ENCODE assay signal across 9 mouse cellular contexts in genomic region chr11:87578963-87579601, GRCm38 (mm10). TPM values are rescaled to one million over a fixed set of nuclear protein-coding genes. Genes with fewer than 3 reads are reported as not detected.
DNase-seq lines count a peak whose midpoint lies in the region; ATAC-seq and TF ChIP-seq lines count a peak whose summit lies in the region.
"Had no signal": no experiment of that assay in that cellular context is flagged by ENCODE, and none has a peak within 500 bp of the region (broad histone marks: within the 10 kb centered on the region; RNA-seq: fewer than 3 reads in every experiment).

No protein-coding gene starts in this region.

- peak; percentile 20 for DNase-seq in forebrain, postnatal 0 days
- peak; percentile 21 for DNase-seq in liver, postnatal 0 days
- DNase-seq in retina, embryonic 14.5 days (ENCODE audit: low spot score): peak; percentile 42
- DNase-seq in right cerebral cortex, postnatal 4 days: no peak
- no peak for DNase-seq in spleen, postnatal 36 days (ENCODE audit: low spot score in 2 of 2)

- peaks cover 59% of the 10 kb centered on the region for H3K4me1 ChIP-seq in E14TG2a.4 (replicated peaks; ENCODE audit: low read depth, low read length)
- H3K4me1 ChIP-seq in forebrain, postnatal 0 days (ENCODE audit: insufficient read depth): peaks cover 12% of the 10 kb centered on the region; the same call in 1 of the 2 replicates
- peaks cover 23% of the 10 kb centered on the region for H3K4me1 ChIP-seq in intestine, embryonic 15.5 days (replicated peaks)
- peaks cover 14% of the 10 kb centered on the region for H3K4me1 ChIP-seq in liver, postnatal 0 days (ENCODE audit: insufficient read depth)

- peaks cover 76% of the 10 kb centered on the region for H3K27me3 ChIP-seq in E14TG2a.4 (ENCODE audit: insufficient read depth, low read length)
- H3K27me3 ChIP-seq in forebrain, postnatal 0 days (ENCODE audit: insufficient read depth, low read length): no peaks in the 10 kb centered on the region
- H3K27me3 ChIP-seq in intestine, embryonic 15.5 days (replicated peaks): no peaks in the 10 kb centered on the region
- H3K27me3 ChIP-seq in liver, postnatal 0 days (ENCODE audit: insufficient read depth, low read length): no peaks in the 10 kb centered on the region

- no peaks in the 10 kb centered on the region for H3K36me3 ChIP-seq in E14TG2a.4 (ENCODE audit: insufficient read depth, low read length)
- no peaks in the 10 kb centered on the region for H3K36me3 ChIP-seq in forebrain, postnatal 0 days (ENCODE audit: insufficient read depth)
- no peaks in the 10 kb centered on the region for H3K36me3 ChIP-seq in intestine, embryonic 15.5 days
- H3K36me3 ChIP-seq in liver, postnatal 0 days (replicated peaks; ENCODE audit: insufficient read depth, low read length): no peaks in the 10 kb centered on the region

- H3K9me3 ChIP-seq in E14TG2a.4 (ENCODE audit: low read length): no peaks in the 10 kb centered on the region
- H3K9me3 ChIP-seq in forebrain, postnatal 0 days (ENCODE audit: low read length): no peaks in the 10 kb centered on the region
- H3K9me3 ChIP-seq in intestine, embryonic 15.5 days: no peaks in the 10 kb centered on the region
- H3K9me3 ChIP-seq in liver, postnatal 0 days (ENCODE audit: low read length): no peaks in the 10 kb centered on the region

- H3K27ac ChIP-seq in forebrain, postnatal 0 days (ENCODE audit: low read depth, low read length): 0 out of 2 replicates have a peak overlapping the region, but pooled peaks have one; percentile 46
- peak overlapping the region; percentile 44; the same call in 1 of the 2 replicates for H3K27ac ChIP-seq in intestine, embryonic 15.5 days
- peak overlapping the region; percentile 44; the same call in 1 of the 2 replicates for H3K27ac ChIP-seq in liver, postnatal 0 days (ENCODE audit: low read depth)

- peak overlapping the region; percentile 62 for H3K9ac ChIP-seq in forebrain, postnatal 0 days
- peak overlapping the region; percentile 44; the same call in 1 of the 2 replicates for H3K9ac ChIP-seq in intestine, embryonic 15.5 days
- H3K9ac ChIP-seq in liver, postnatal 0 days (replicated peaks): peak overlapping the region; percentile 63; the same call in 1 of the 2 replicates

- TF ChIP-seq EP300 in liver, postnatal 0 days (IDR thresholded peaks at IDR 0.05; ENCODE audit: low read depth): no peak

- peak overlapping the region; percentile 87 for H3K4me2 ChIP-seq in forebrain, postnatal 0 days (ENCODE audit: low read depth)
- H3K4me2 ChIP-seq in intestine, embryonic 15.5 days (replicated peaks): peak overlapping the region; percentile 84
- peak overlapping the region; percentile 86 for H3K4me2 ChIP-seq in liver, postnatal 0 days (ENCODE audit: low read depth, low read length)

- ATAC-seq in cerebellum, adult (ENCODE audit: insufficient number of reproducible peaks, low FRiP score, low TSS enrichment): peak; percentile 32; the same call in 1 of the 2 replicates
- ATAC-seq in forebrain, postnatal 0 days: peak; percentile 69
- peak; percentile 31 for ATAC-seq in intestine, embryonic 15.5 days
- 0 out of 2 replicates have a peak, but pooled peaks have one; percentile 8 for ATAC-seq in liver, postnatal 0 days

- H3K4me3 ChIP-seq in E14TG2a.4 (replicated peaks; ENCODE audit: low read length): peak overlapping the region; percentile 81
- H3K4me3 ChIP-seq in forebrain, postnatal 0 days (ENCODE audit: low read depth, low read length): peak overlapping the region; percentile 48
- peak overlapping the region; percentile 49 for H3K4me3 ChIP-seq in intestine, embryonic 15.5 days (replicated peaks)
- peak overlapping the region; percentile 60 for H3K4me3 ChIP-seq in liver, postnatal 0 days (ENCODE audit: low read depth, low read length)

- TF ChIP-seq CTCF in E14TG2a.4 (conservative IDR thresholded peaks at IDR 0.05; ENCODE audit: low read length): no peak
- no peak; the same call in 1 of the 2 replicates for TF ChIP-seq CTCF in forebrain, postnatal 0 days (IDR thresholded peaks at IDR 0.05; ENCODE audit: low read depth)
- 0 out of 2 replicates have a peak, but pooled peaks have one; percentile 5 for TF ChIP-seq CTCF in liver, postnatal 0 days (IDR thresholded peaks at IDR 0.05; ENCODE audit: low read depth)

- WGBS in forebrain, postnatal 0 days: 17% methylated on average over 10 of the region's 10 CpGs
- 22% methylated on average over 10 of the region's 10 CpGs for WGBS in intestine, embryonic 15.5 days
- WGBS in liver, postnatal 0 days (ENCODE audit: insufficient replicate concordance): 18% methylated on average over 9 of the region's 10 CpGs

RNA-seq across cellular contexts. Expression of gene Sept4, which starts 10.4 kb away (rescaled TPM):
- total RNA-seq in forebrain, postnatal 0 days (2014; rRNA removed): 19.9 and 22.5 TPM in 2 replicates
- 33.5 and 34.2 TPM in 2 replicates for polyA plus RNA-seq in forebrain, postnatal 0 days (2015; fragmentation: Nextera tagmentation; extraction: Ambion mirVana)
- polyA plus RNA-seq in intestine, embryonic 15.5 days (2015; fragmentation: Nextera tagmentation; extraction: Ambion mirVana): 24.9 and 25.0 TPM in 2 replicates
- polyA plus RNA-seq in liver, postnatal 0 days (2015; fragmentation: Nextera tagmentation; extraction: Ambion mirVana): 21.7 and 22.0 TPM in 2 replicates

RNA-seq across cellular contexts. Expression of gene Gm11492, which starts 12.6 kb away (rescaled TPM):
- not detected in 2 replicates for total RNA-seq in forebrain, postnatal 0 days (2014; rRNA removed)
- polyA plus RNA-seq in forebrain, postnatal 0 days (2015; fragmentation: Nextera tagmentation; extraction: Ambion mirVana): not detected in 2 replicates
- not detected in 2 replicates for polyA plus RNA-seq in intestine, embryonic 15.5 days (2015; fragmentation: Nextera tagmentation; extraction: Ambion mirVana)
- polyA plus RNA-seq in liver, postnatal 0 days (2015; fragmentation: Nextera tagmentation; extraction: Ambion mirVana): not detected in 2 replicates
- total RNA-seq: adrenal gland, postnatal 36 days had no signal

RNA-seq across cellular contexts. Expression of gene Mtmr4, which starts 12.9 kb away (rescaled TPM):
- total RNA-seq in forebrain, postnatal 0 days (2014; rRNA removed): 85.6 and 86.3 TPM in 2 replicates
- 28.7 and 32.7 TPM in 2 replicates for polyA plus RNA-seq in forebrain, postnatal 0 days (2015; fragmentation: Nextera tagmentation; extraction: Ambion mirVana)
- 26.9 and 27.6 TPM in 2 replicates for polyA plus RNA-seq in intestine, embryonic 15.5 days (2015; fragmentation: Nextera tagmentation; extraction: Ambion mirVana)
- 4.8 and 5.6 TPM in 2 replicates for polyA plus RNA-seq in liver, postnatal 0 days (2015; fragmentation: Nextera tagmentation; extraction: Ambion mirVana)

RNA-seq across cellular contexts. Expression of gene Hsf5, which starts 37.9 kb away (rescaled TPM):
- total RNA-seq in forebrain, postnatal 0 days (2014; rRNA removed): 0.23 and 0.48 TPM in 2 replicates
- polyA plus RNA-seq in forebrain, postnatal 0 days (2015; fragmentation: Nextera tagmentation; extraction: Ambion mirVana): 0.08 and 0.16 TPM in 2 replicates
- 0.15 and 0.29 TPM in 2 replicates for polyA plus RNA-seq in intestine, embryonic 15.5 days (2015; fragmentation: Nextera tagmentation; extraction: Ambion mirVana)
- polyA plus RNA-seq in liver, postnatal 0 days (2015; fragmentation: Nextera tagmentation; extraction: Ambion mirVana): 0.04 TPM in 1 of 2 replicates, not detected in the other

Comparison
In these comparisons a context has a peak if more than half of its experiments do, and no peak if none do; other contexts are left out.
1. ATAC-seq: peak in every context shown above with its lines; median percentile 69 in forebrain, postnatal 0 days; 32 in cerebellum, adult; 31 in intestine, embryonic 15.5 days; 8 in liver, postnatal 0 days.
2. DNase-seq: peak in forebrain, postnatal 0 days (single experiment), liver, postnatal 0 days (single experiment) and retina, embryonic 14.5 days (single experiment); none in right cerebral cortex, postnatal 4 days (single experiment) and spleen, postnatal 36 days (0 of 2).
3. Peak in every context shown above with its lines, with median percentiles within 50 percentile points of each other: H3K4me3 ChIP-seq, H3K27ac ChIP-seq, H3K4me2 ChIP-seq and H3K9ac ChIP-seq.